8 mouse cellular contexts compared by ENCODE assay signal in the genomic region with DNA sequence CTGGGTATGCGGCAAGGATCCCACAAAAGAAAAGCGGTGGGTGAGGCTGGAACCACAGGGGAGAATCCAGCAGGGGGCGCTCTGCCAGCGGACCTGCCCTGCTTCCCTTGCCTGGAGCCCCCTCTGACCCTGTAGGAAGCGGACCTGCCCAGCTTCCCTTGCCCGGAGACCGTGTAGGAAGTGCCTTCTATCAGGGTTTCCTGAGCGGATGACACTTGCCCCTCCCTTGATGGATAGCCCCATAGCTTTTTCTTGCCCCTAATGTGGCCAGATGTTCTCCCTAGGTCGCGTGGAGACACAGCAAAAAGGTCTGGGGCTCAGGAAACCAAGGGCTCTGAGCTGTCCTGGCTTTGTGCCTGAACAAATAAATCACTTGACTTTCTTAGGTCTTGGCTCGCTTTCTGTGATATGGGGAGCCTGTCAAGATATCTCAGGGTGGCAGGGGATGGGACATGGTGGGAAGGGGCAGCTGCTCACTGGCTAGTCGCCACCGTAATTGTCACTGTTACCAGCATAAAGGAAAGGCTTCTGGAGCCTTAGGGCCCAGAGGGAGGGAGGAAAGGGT. TPM values are rescaled to one million over a fixed set of nuclear protein-coding genes. Genes with fewer than 3 reads are reported as not detected.
DNase-seq lines count a peak whose midpoint lies in the region; ATAC-seq and TF ChIP-seq lines count a peak whose summit lies in the region.

No protein-coding gene starts in this region.

- no peaks in the 10 kb centered on the region for H3K27me3 ChIP-seq in embryonic facial prominence, embryonic 15.5 days
- H3K27me3 ChIP-seq in heart, embryonic 14.5 days (ENCODE audit: control insufficient read depth, insufficient read depth, low read length) = no peaks in the 10 kb centered on the region
- no peaks in the 10 kb centered on the region for H3K27me3 ChIP-seq in kidney, embryonic 15.5 days
- H3K27me3 ChIP-seq in neural tube, embryonic 14.5 days (ENCODE audit: control insufficient read depth, insufficient read depth, low read length) = no peaks in the 10 kb centered on the region

- peak; percentile 74 for ATAC-seq in embryonic facial prominence, embryonic 15.5 days (ENCODE audit: insufficient number of reproducible peaks, low FRiP score, low TSS enrichment, low read depth)
- ATAC-seq in heart, embryonic 14.5 days (ENCODE audit: insufficient number of reproducible peaks, insufficient read depth, low FRiP score, low read depth) = peak; percentile 85
- peak; percentile 82 for ATAC-seq in kidney, embryonic 15.5 days (replicated peaks; ENCODE audit: low FRiP score)
- peak; percentile 72 for ATAC-seq in neural tube, embryonic 14.5 days (ENCODE audit: low read depth)

- peak overlapping the region; percentile 2; the same call in 1 of the 2 replicates for H3K9ac ChIP-seq in embryonic facial prominence, embryonic 15.5 days
- H3K9ac ChIP-seq in heart, embryonic 14.5 days (ENCODE audit: low read length) = peak overlapping the region; percentile 67
- H3K9ac ChIP-seq in kidney, embryonic 15.5 days = peak overlapping the region; percentile 18; the same call in 1 of the 2 replicates
- 0 out of 2 replicates have a peak overlapping the region, but pooled peaks have one; percentile 1 for H3K9ac ChIP-seq in neural tube, embryonic 14.5 days (replicated peaks; ENCODE audit: low read depth, low read length)

- no peak overlapping the region for H3K27ac ChIP-seq in bone marrow macrophage, adult 2 months (ENCODE audit: insufficient read depth, low read depth, low read length)
- H3K27ac ChIP-seq in embryonic facial prominence, embryonic 15.5 days (replicated peaks) = peak overlapping the region; percentile 88
- H3K27ac ChIP-seq in heart, embryonic 14.5 days (replicated peaks in 1 of 2; ENCODE audit: control insufficient read depth in 1 of 2, insufficient read depth in 1 of 2, low read depth in 2 of 2, low read length in 2 of 2) = peak overlapping the region; percentile 91 to 93
- H3K27ac ChIP-seq in kidney, embryonic 15.5 days = peak overlapping the region; percentile 81
- peak overlapping the region; percentile 65 for H3K27ac ChIP-seq in neural tube, embryonic 14.5 days (ENCODE audit: low read depth, low read length)

- peak; percentile 82 for DNase-seq in ES-CJ7 (ENCODE audit: low read depth, low spot score)
- DNase-seq in lung, adult 18-20 months = peak; percentile 76 to 84
- DNase-seq in urinary bladder, postnatal 36 days (ENCODE audit: low spot score in 2 of 2) = peak; percentile 39 to 74

- peak; percentile 51; the same call in 1 of the 2 replicates for TF ChIP-seq CTCF in bone marrow macrophage, adult 2 months (IDR thresholded peaks at IDR 0.05; ENCODE audit: low read depth, low read length)

- H3K4me3 ChIP-seq in bone marrow macrophage, adult 2 months (ENCODE audit: insufficient read depth, low read length) = no peak overlapping the region
- H3K4me3 ChIP-seq in embryonic facial prominence, embryonic 15.5 days (replicated peaks) = peak overlapping the region; percentile 20
- H3K4me3 ChIP-seq in heart, embryonic 14.5 days (ENCODE audit: control insufficient read depth in 1 of 2, insufficient read depth in 1 of 2, low read depth in 1 of 2, low read length in 2 of 2) = peak overlapping the region; percentile 31 to 46
- H3K4me3 ChIP-seq in kidney, embryonic 15.5 days (replicated peaks) = peak overlapping the region; percentile 27
- H3K4me3 ChIP-seq in neural tube, embryonic 14.5 days (ENCODE audit: low read depth, low read length) = peak overlapping the region; percentile 3; the same call in 1 of the 2 replicates

- peak overlapping the region; percentile 48 for H3K4me2 ChIP-seq in embryonic facial prominence, embryonic 15.5 days (replicated peaks)
- H3K4me2 ChIP-seq in heart, embryonic 14.5 days (ENCODE audit: low read length) = peak overlapping the region; percentile 75
- peak overlapping the region; percentile 64 for H3K4me2 ChIP-seq in kidney, embryonic 15.5 days
- H3K4me2 ChIP-seq in neural tube, embryonic 14.5 days (ENCODE audit: low read depth, low read length) = peak overlapping the region; percentile 40

- no peaks in the 10 kb centered on the region for H3K36me3 ChIP-seq in embryonic facial prominence, embryonic 15.5 days
- H3K36me3 ChIP-seq in heart, embryonic 14.5 days (ENCODE audit: control insufficient read depth, insufficient read depth, low read length) = no peaks in the 10 kb centered on the region
- H3K36me3 ChIP-seq in kidney, embryonic 15.5 days = no peaks in the 10 kb centered on the region
- no peaks in the 10 kb centered on the region for H3K36me3 ChIP-seq in neural tube, embryonic 14.5 days (ENCODE audit: control insufficient read depth, insufficient read depth, low read length)

- WGBS in embryonic facial prominence, embryonic 15.5 days = 4% methylated on average over 13 of the region's 13 CpGs
- WGBS in heart, embryonic 14.5 days = 9% methylated on average over 13 of the region's 13 CpGs
- whole genome bisulfite sequencing in kidney, embryonic 15.5 days = 2% methylated on average over 13 of the region's 13 CpGs
- WGBS in neural tube, embryonic 14.5 days = 2% methylated on average over 13 of the region's 13 CpGs

- H3K9me3 ChIP-seq in embryonic facial prominence, embryonic 15.5 days (replicated peaks) = no peaks in the 10 kb centered on the region
- no peaks in the 10 kb centered on the region for H3K9me3 ChIP-seq in heart, embryonic 14.5 days (ENCODE audit: control insufficient read depth, low read length)
- H3K9me3 ChIP-seq in kidney, embryonic 15.5 days (replicated peaks) = no peaks in the 10 kb centered on the region
- H3K9me3 ChIP-seq in neural tube, embryonic 14.5 days (ENCODE audit: control insufficient read depth, low read length) = no peaks in the 10 kb centered on the region

- no peaks in the 10 kb centered on the region for H3K4me1 ChIP-seq in bone marrow macrophage, adult 2 months (ENCODE audit: control insufficient read depth, insufficient read depth, low read length)
- H3K4me1 ChIP-seq in embryonic facial prominence, embryonic 15.5 days = peaks cover 42% of the 10 kb centered on the region
- peaks cover 24 to 28% of the 10 kb centered on the region in 2 experiments for H3K4me1 ChIP-seq in heart, embryonic 14.5 days (ENCODE audit: control insufficient read depth in 2 of 2, insufficient read depth in 2 of 2, low read length in 2 of 2)
- H3K4me1 ChIP-seq in kidney, embryonic 15.5 days = peaks cover 47% of the 10 kb centered on the region
- H3K4me1 ChIP-seq in neural tube, embryonic 14.5 days (ENCODE audit: control insufficient read depth, insufficient read depth, low read length) = peaks cover 10% of the 10 kb centered on the region; the same call in 1 of the 2 replicates

- TF ChIP-seq POLR2A in bone marrow macrophage, adult 2 months (IDR thresholded peaks at IDR 0.05; ENCODE audit: borderline replicate concordance, low read depth, low read length) = no peak

RNA-seq across cellular contexts. Expression of a gene that starts 36.8 kb away (rescaled TPM):
- polyA plus RNA-seq in bone marrow macrophage, adult 2 months (2012; ENCODE audit: insufficient read depth, insufficient read length, missing spikeins) = 1.3 and 2.0 TPM in 2 replicates
- polyA plus RNA-seq in embryonic facial prominence, embryonic 15.5 days (2015; fragmentation: Nextera tagmentation; extraction: Ambion mirVana) = 69.4 and 73.2 TPM in 2 replicates
- polyA plus RNA-seq in heart, embryonic 14.5 days (2014; fragmentation: Nextera tagmentation; extraction: Ambion mirVana) = 84.3 and 89.1 TPM in 2 replicates
- polyA plus RNA-seq in kidney, embryonic 15.5 days (2015; fragmentation: Nextera tagmentation; extraction: Ambion mirVana) = 41.6 and 47.7 TPM in 2 replicates
- 159 and 208 TPM in 2 replicates for polyA plus RNA-seq in neural tube, embryonic 14.5 days (2014; fragmentation: Nextera tagmentation; extraction: Ambion mirVana)

RNA-seq across cellular contexts. Expression of a gene that starts 55.3 kb away (rescaled TPM):
- polyA plus RNA-seq in bone marrow macrophage, adult 2 months (2012; ENCODE audit: insufficient read depth, insufficient read length, missing spikeins) = not detected in 2 replicates
- polyA plus RNA-seq in embryonic facial prominence, embryonic 15.5 days (2015; fragmentation: Nextera tagmentation; extraction: Ambion mirVana) = 0.29 and 0.33 TPM in 2 replicates
- polyA plus RNA-seq in heart, embryonic 14.5 days (2014; fragmentation: Nextera tagmentation; extraction: Ambion mirVana) = 0.11 and 0.31 TPM in 2 replicates
- 0.06 TPM in 1 of 2 replicates, not detected in the other for polyA plus RNA-seq in kidney, embryonic 15.5 days (2015; fragmentation: Nextera tagmentation; extraction: Ambion mirVana)
- polyA plus RNA-seq in neural tube, embryonic 14.5 days (2014; fragmentation: Nextera tagmentation; extraction: Ambion mirVana) = not detected in 2 replicates

Comparison
In these comparisons a context has a peak if more than half of its experiments do, and no peak if none do; other contexts are left out.
1. H3K9ac ChIP-seq: peak in every context shown above with its lines; median percentile 67 in heart, embryonic 14.5 days; 18 in kidney, embryonic 15.5 days; 2 in embryonic facial prominence, embryonic 15.5 days; 1 in neural tube, embryonic 14.5 days.
2. RNA of a gene that starts 36.8 kb away (polyA plus RNA-seq): 159 to 208 TPM in neural tube, embryonic 14.5 days, 84.3 to 89.1 TPM in heart, embryonic 14.5 days, 69.4 to 73.2 TPM in embryonic facial prominence, embryonic 15.5 days and 41.6 to 47.7 TPM in kidney, embryonic 15.5 days; 1.3 to 2.0 TPM in bone marrow macrophage, adult 2 months; every median in the first group is over 10 times any median in the second.
3. Peak in every context shown above with its lines, with median percentiles within 50 percentile points of each other: DNase-seq, ATAC-seq and H3K4me2 ChIP-seq.